In genomic region chr9:69468991-69469390, GRCm38 (mm10) we compare ENCODE assay signal across 8 mouse cellular contexts. TPM values are rescaled to one million over a fixed set of nuclear protein-coding genes. Genes with fewer than 3 reads are reported as not detected.
DNase-seq lines count a peak whose midpoint lies in the region; ATAC-seq lines count a peak whose summit lies in the region.

No protein-coding gene starts in this region.

- DNase-seq in adipocyte (ENCODE audit: low spot score) = peak; percentile 79
- peak; percentile 70 for DNase-seq in embryo, embryonic 11.5 days (ENCODE audit: low read depth, low spot score)
- peak; percentile 45 for DNase-seq in heart, postnatal 4 days
- no peak for DNase-seq in right cerebral cortex, postnatal 25 days
- DNase-seq in frontal cortex, adult 2 months (ENCODE audit: extremely low spot score in 1 of 2, low spot score in 1 of 2) = no peak

- peaks cover 47% of the 10 kb centered on the region for H3K36me3 ChIP-seq in limb, embryonic 13.5 days
- no peaks in the 10 kb centered on the region for H3K36me3 ChIP-seq in neural tube, embryonic 14.5 days (ENCODE audit: control insufficient read depth, insufficient read depth, low read length)

- H3K27ac ChIP-seq in limb, embryonic 13.5 days = 0 out of 2 replicates have a peak overlapping the region, but pooled peaks have one; percentile 84
- H3K27ac ChIP-seq in neural tube, embryonic 14.5 days (ENCODE audit: low read depth, low read length) = no peak overlapping the region

- peaks cover 68% of the 10 kb centered on the region for H3K4me1 ChIP-seq in limb, embryonic 13.5 days
- peaks cover 7% of the 10 kb centered on the region; the same call in 1 of the 2 replicates for H3K4me1 ChIP-seq in neural tube, embryonic 14.5 days (ENCODE audit: control insufficient read depth, insufficient read depth, low read length)

- no peaks in the 10 kb centered on the region for H3K27me3 ChIP-seq in limb, embryonic 13.5 days
- H3K27me3 ChIP-seq in neural tube, embryonic 14.5 days (ENCODE audit: control insufficient read depth, insufficient read depth, low read length) = no peaks in the 10 kb centered on the region

- no peaks in the 10 kb centered on the region for H3K9me3 ChIP-seq in limb, embryonic 13.5 days
- H3K9me3 ChIP-seq in neural tube, embryonic 14.5 days (ENCODE audit: control insufficient read depth, low read length) = no peaks in the 10 kb centered on the region

- ATAC-seq in limb, embryonic 13.5 days (ENCODE audit: low FRiP score, low read depth) = peak; percentile 49; the same call in 1 of the 2 replicates
- peak; percentile 61; the same call in 1 of the 2 replicates for ATAC-seq in neural tube, embryonic 14.5 days (ENCODE audit: low read depth)
- ATAC-seq in erythroblast, adult 5-6 weeks (replicated peaks; ENCODE audit: low FRiP score, poor library complexity, severe bottlenecking) = no peak

- H3K4me3 ChIP-seq in limb, embryonic 13.5 days = no peak overlapping the region
- H3K4me3 ChIP-seq in neural tube, embryonic 14.5 days (ENCODE audit: low read depth, low read length) = no peak overlapping the region

- 6% methylated on average over 9 of the region's 9 CpGs for WGBS in limb, embryonic 13.5 days
- 10% methylated on average over 9 of the region's 9 CpGs for WGBS in neural tube, embryonic 14.5 days

- no peak overlapping the region for H3K9ac ChIP-seq in limb, embryonic 13.5 days
- no peak overlapping the region for H3K9ac ChIP-seq in neural tube, embryonic 14.5 days (replicated peaks; ENCODE audit: low read depth, low read length)

- peak overlapping the region; percentile 37; the same call in 1 of the 2 replicates for H3K4me2 ChIP-seq in limb, embryonic 13.5 days (replicated peaks)
- no peak overlapping the region for H3K4me2 ChIP-seq in neural tube, embryonic 14.5 days (ENCODE audit: low read depth, low read length)

RNA-seq across cellular contexts. Expression of gene Anxa2, which starts 15.6 kb away (rescaled TPM):
- total RNA-seq in heart, postnatal 4 days (2021) = 100 to 1,000 TPM; 251 to 268 TPM
- polyA plus RNA-seq in limb, embryonic 13.5 days (2015; fragmentation: Nextera tagmentation; extraction: Ambion mirVana) = 691 and 735 TPM in 2 replicates
- 81.0 and 282 TPM in 2 replicates for polyA plus RNA-seq in neural tube, embryonic 14.5 days (2014; fragmentation: Nextera tagmentation; extraction: Ambion mirVana)
- 21.2 and 22.7 TPM in 2 replicates for polyA plus RNA-seq in frontal cortex, adult 2 months (2012; rRNA removed)
- 112 and 115 TPM in 2 replicates for total RNA-seq in erythroblast, adult 5-6 weeks (2015; ENCODE audit: low replicate concordance)
- total RNA-seq in erythroblast, adult 5-6 weeks (2017; ENCODE audit: low replicate concordance) = 51.4 and 73.2 TPM in 2 replicates

Comparison
In these comparisons a context has a peak if more than half of its experiments do, and no peak if none do; other contexts are left out.
1. DNase-seq: peak in adipocyte (single experiment), embryo, embryonic 11.5 days (single experiment) and heart, postnatal 4 days (single experiment); none in right cerebral cortex, postnatal 25 days (single experiment) and frontal cortex, adult 2 months (0 of 2).